Mouse (Mus musculus) CD4-positive, CD25-positive, alpha-beta regulatory T cell, adult 2 months (primary cell): ENCODE measurements at regions not wholly inside any gene's neighbourhood (a gene's known extent, or its start where the extent isn't known, plus 50 kb on each side); places are given as distances from the start of the nearest gene placed in this dataset.
A peak's percentile ranks its signal among the peaks of the same experiment; 100 is the strongest.
"Not testable (repeated sequence)": the region's sequence is repeated elsewhere in the genome, so short reads cannot be mapped to it uniquely, and the experiment has no call there.

Source experiments
- DNase-seq: peaks from one replicate; pipeline ENCODE4 v3.0.0-alpha.2; 2012; ENCODE audit warnings: low read depth, low spot score

GRCm38 (mm10) chr2:117450172-117450865 lies 107.5 kb upstream of the Rasgrp1 start:
- DNase-seq: peak; percentile 86

GRCm38 (mm10) chr2:117451818-117452217 lies 109.0 kb upstream of the Rasgrp1 start:
- no peak for DNase-seq

GRCm38 (mm10) chr2:117455021-117455739 lies 112.4 kb upstream of the Rasgrp1 start:
- DNase-seq: no peak

GRCm38 (mm10) chr2:117455740-117456455 lies 113.1 kb upstream of the Rasgrp1 start:
- no peak for DNase-seq

- DNase-seq: no peak
These were observed 113.7 kb upstream of the Rasgrp1 start for GRCm38 (mm10) chr2:117456456-117457020.

- no peak for DNase-seq
These were observed 118.9 kb upstream of the Rasgrp1 start for GRCm38 (mm10) chr2:117461541-117462290.

GRCm38 (mm10) chr2:117474885-117475542 lies 132.2 kb upstream of the Rasgrp1 start:
- no peak for DNase-seq

GRCm38 (mm10) chr2:117475561-117475960 lies 132.8 kb upstream of the Rasgrp1 start:
- DNase-seq: peak; percentile 23

GRCm38 (mm10) chr2:117477503-117477902 lies 134.7 kb upstream of the Rasgrp1 start:
- DNase-seq: not testable (repeated sequence)

- DNase-seq: not testable (repeated sequence)
These were observed 136.6 kb upstream of the Rasgrp1 start for GRCm38 (mm10) chr2:117479244-117480009.

GRCm38 (mm10) chr2:117486447-117486846 lies 143.6 kb upstream of the Rasgrp1 start:
- DNase-seq: no peak

- no peak for DNase-seq
These were observed 155.8 kb upstream of the Rasgrp1 start for GRCm38 (mm10) chr2:117498565-117498964.

GRCm38 (mm10) chr2:117502611-117503010 lies 159.8 kb upstream of the Rasgrp1 start:
- no peak for DNase-seq

- DNase-seq: no peak
These were observed 168.9 kb upstream of the Rasgrp1 start for GRCm38 (mm10) chr2:117511737-117512136.

- DNase-seq: no peak
These were observed 169.8 kb upstream of the Rasgrp1 start for GRCm38 (mm10) chr2:117512551-117512950.

GRCm38 (mm10) chr2:117524437-117524836 lies 181.6 kb upstream of the Rasgrp1 start:
- DNase-seq: no peak

GRCm38 (mm10) chr2:117538865-117539264 lies 196.1 kb upstream of the Rasgrp1 start:
- no peak for DNase-seq

GRCm38 (mm10) chr2:117539285-117539684 lies 196.5 kb upstream of the Rasgrp1 start:
- no peak for DNase-seq

- DNase-seq: peak; percentile 56
These were observed 198.7 kb upstream of the Rasgrp1 start for GRCm38 (mm10) chr2:117541471-117541870.

GRCm38 (mm10) chr2:117542298-117542697 lies 199.5 kb upstream of the Rasgrp1 start:
- DNase-seq: no peak
